Mouse (Mus musculus) hindbrain, postnatal 0 days (tissue): ENCODE data around the gene Acad8. TPM values are rescaled to one million over a fixed set of nuclear protein-coding genes. Genes with fewer than 3 reads are reported as not detected.

Experiments
- ATAC-seq: fragments of 200-750 bp; cut with Nextera tagmentation; 2 replicates; pipeline ENCODE4 v1.8.0; 2017; ENCODE audit warnings: mild to moderate bottlenecking, moderate TSS enrichment, moderate library complexity
- DNase-seq: peaks from one replicate; pipeline ENCODE4 v3.0.0-alpha.2; 2015; ENCODE audit warnings: low spot score
- H3K27ac ChIP-seq: fragments of 300-500 bp; sonication (generic); 2 replicates; pipeline ENCODE4 v1.5.1; 2014; ENCODE audit warnings: mild to moderate bottlenecking
- H3K27me3 ChIP-seq: fragments of 300-500 bp; sonication (generic); 2 replicates; pipeline ENCODE4 v1.6.1; 2014; ENCODE audit warnings: low read length, mixed read lengths; ENCODE audit not compliant: insufficient read depth
- H3K36me3 ChIP-seq: fragments of 300-500 bp; sonication (generic); 2 replicates; pipeline ENCODE4 v1.6.1; 2014; ENCODE audit warnings: low read length, mixed read lengths; ENCODE audit not compliant: insufficient read depth
- H3K4me1 ChIP-seq: fragments of 300-500 bp; sonication (generic); 2 replicates; pipeline ENCODE4 v1.6.1; 2014; ENCODE audit warnings: antibody characterized with exemption, low read length, mixed read lengths; ENCODE audit not compliant: insufficient read depth
- H3K4me2 ChIP-seq: fragments of 300-500 bp; sonication (generic); 2 replicates; pipeline ENCODE4 v1.6.1; 2014; ENCODE audit warnings: low read depth, mild to moderate bottlenecking, low read length, moderate library complexity, mixed read lengths
- H3K4me3 ChIP-seq: fragments of 300-500 bp; sonication (generic); 2 replicates; pipeline ENCODE4 v1.5.1; 2014; ENCODE audit warnings: low read length
- H3K9ac ChIP-seq: fragments of 300-500 bp; sonication (generic); replicated peaks from 2 replicates; pipeline ENCODE4 v1.6.1; 2014; ENCODE audit warnings: mild to moderate bottlenecking, low read length, moderate library complexity, mixed read lengths
- H3K9me3 ChIP-seq: fragments of 300-500 bp; sonication (generic); 2 replicates; pipeline ENCODE4 v1.6.1; 2016; ENCODE audit warnings: low read length, mixed read lengths
- CTCF ChIP-seq: IDR thresholded peaks from 2 replicates; pipeline ENCODE4 v1.5.1; 2016; ENCODE audit warnings: antibody characterized with exemption, control low read depth, low read depth
- WGBS: fragments of 180-500 bp; shearing (Covaris S2); extraction: QIAGEN DNeasy Blood & Tissue Kit; methylation state at CpG from one replicate; pipeline ENCODE4 v1.1.7; 2014; 5-methylcytosine and 5-hydroxymethylcytosine counted together
- polyA plus RNA-seq: library from polyadenylated mRNA; unstranded; fragments of >200 nt; fragmentation: Nextera tagmentation; extraction: Ambion mirVana; gene quantifications from 2 replicates; pipeline ENCODE4 v1.2.1, GENCODE M21; 2015
- total RNA-seq: library from RNA; depleted of rRNA; stranded (reverse); fragments of >200 nt; gene quantifications from 2 replicates; pipeline ENCODE4 v1.2.3, GENCODE M21; 2014

Acad8 gene
- total and polyA plus RNA-seq, 2 experiments from 2014 or later: 24.0 to 32.5 TPM

DNA sequence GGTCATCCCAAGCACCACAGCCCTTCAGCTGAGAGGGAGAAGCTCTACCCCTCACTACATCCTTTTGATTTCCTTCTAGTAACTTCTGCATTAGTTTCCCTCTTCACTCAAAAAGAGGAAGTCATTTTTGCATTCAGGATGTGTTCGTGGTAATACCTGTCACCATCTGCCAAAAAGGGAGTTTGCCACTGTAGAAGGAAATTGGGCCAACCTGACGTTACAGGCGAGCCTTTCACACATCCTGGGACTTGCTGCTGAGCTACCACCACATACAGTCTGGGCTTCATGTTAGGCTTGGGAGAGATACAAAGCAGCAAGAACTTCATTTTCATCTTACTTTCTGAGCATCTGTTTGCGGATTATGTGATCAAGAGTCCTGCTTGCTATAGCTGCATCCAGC is 24.3 kb upstream of the Acad8 start:
- Histone ChIP-seq H3K27ac (no peak overlapping the region), H3K4me2 (no peak overlapping the region), H3K4me3 (no peak overlapping the region), H3K27me3 (no peaks in the 10 kb centered on the region), H3K4me1 (peaks cover 21% of the 10 kb centered on the region), H3K36me3 (peaks cover 5% of the 10 kb centered on the region; the same call in 1 of the 2 replicates), H3K9ac (no peak overlapping the region), H3K9me3 (no peaks in the 10 kb centered on the region)
- ATAC-seq (no peak), DNase-seq (no peak)
- no peak for TF ChIP-seq CTCF
- WGBS: 89% methylated on average over 4 of the region's 4 CpGs

DNA sequence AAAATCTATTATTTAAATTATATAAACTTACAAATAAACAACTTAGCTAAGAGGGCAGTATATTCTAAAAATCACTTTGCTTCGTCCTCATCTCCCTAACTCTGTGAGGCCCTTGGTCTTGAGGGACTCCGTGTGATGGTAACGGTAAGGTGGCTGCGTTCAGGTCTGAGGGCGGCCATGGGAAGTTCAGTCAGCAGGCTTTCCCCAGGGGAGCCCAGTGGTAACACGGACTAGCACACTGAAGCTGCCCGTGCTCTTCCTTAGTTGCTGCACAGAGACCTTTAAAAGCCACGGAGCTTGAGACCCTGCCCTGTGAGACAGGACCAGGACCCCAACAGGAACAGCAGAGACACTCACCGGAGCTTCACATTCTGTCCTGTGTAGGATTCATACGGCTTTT is 19.6 kb upstream of the Acad8 start:
- DNase-seq: no peak
- Histone ChIP-seq H3K27ac (no peak overlapping the region), H3K4me2 (no peak overlapping the region), H3K4me3 (no peak overlapping the region), H3K9ac (no peak overlapping the region), H3K36me3 (peaks cover 41% of the 10 kb centered on the region), H3K9me3 (no peaks in the 10 kb centered on the region), H3K27me3 (no peaks in the 10 kb centered on the region), H3K4me1 (no peaks in the 10 kb centered on the region)
- WGBS: 93% methylated on average over 10 of the region's 10 CpGs
- no peak for ATAC-seq
- TF ChIP-seq CTCF: no peak

DNA sequence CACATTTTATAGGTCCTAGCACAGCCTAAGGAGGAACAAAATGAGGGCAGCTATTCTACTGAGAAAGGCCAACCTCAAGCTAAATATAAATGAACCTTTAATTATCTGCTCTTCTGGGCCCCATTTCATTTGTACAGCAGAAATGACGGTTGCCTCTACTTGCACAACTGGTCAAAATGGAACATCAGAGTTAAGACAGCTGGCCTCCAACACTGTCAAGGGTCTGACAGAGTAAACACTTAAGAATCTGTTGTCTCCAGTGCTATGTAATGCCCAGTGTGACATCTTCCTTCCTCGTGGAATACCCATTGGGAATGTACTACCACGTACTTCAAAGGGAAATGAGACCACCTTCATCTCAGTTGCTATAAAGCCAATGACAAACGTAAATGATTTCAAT is 12.2 kb upstream of the Acad8 start:
- no peak overlapping the region for H3K4me2 ChIP-seq
- peaks cover 74% of the 10 kb centered on the region for H3K36me3 ChIP-seq
- DNase-seq (no peak), ATAC-seq (no peak)
- no peaks in the 10 kb centered on the region for H3K27me3 ChIP-seq
- 84% methylated on average over 4 of the region's 4 CpGs for WGBS
- H3K9ac ChIP-seq: no peak overlapping the region
- no peak overlapping the region for H3K4me3 ChIP-seq
- TF ChIP-seq CTCF: no peak
- no peak overlapping the region for H3K27ac ChIP-seq
- no peaks in the 10 kb centered on the region for H3K9me3 ChIP-seq
- H3K4me1 ChIP-seq: no peaks in the 10 kb centered on the region

DNA sequence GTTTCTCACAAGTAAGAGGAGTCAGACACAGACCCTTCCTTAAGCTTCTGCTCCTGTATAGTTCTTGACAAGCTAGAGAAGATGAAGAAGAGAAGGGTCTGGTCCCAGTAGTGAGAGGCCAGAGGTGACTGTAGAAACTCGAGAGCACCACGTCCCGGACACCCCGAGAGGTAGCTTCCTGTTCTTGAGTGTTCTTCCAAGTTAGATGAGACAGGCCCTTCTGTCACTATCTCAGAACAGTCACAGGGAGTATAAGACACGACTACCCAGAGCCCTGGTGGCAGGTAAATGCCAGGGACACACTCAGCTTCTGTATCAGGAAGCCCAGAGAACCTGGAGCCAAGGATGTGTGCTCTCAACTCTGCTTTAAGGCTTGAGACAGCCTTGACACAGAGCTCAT is 9.9 kb upstream of the Acad8 start:
- Histone ChIP-seq H3K4me1 (no peaks in the 10 kb centered on the region), H3K4me3 (no peak overlapping the region), H3K27me3 (no peaks in the 10 kb centered on the region), H3K36me3 (peaks cover 75% of the 10 kb centered on the region), H3K4me2 (no peak overlapping the region), H3K27ac (no peak overlapping the region), H3K9me3 (no peaks in the 10 kb centered on the region), H3K9ac (no peak overlapping the region)
- no peak for DNase-seq
- no peak for ATAC-seq
- 87% methylated on average over 5 of the region's 5 CpGs for WGBS
- TF ChIP-seq CTCF: no peak

DNA sequence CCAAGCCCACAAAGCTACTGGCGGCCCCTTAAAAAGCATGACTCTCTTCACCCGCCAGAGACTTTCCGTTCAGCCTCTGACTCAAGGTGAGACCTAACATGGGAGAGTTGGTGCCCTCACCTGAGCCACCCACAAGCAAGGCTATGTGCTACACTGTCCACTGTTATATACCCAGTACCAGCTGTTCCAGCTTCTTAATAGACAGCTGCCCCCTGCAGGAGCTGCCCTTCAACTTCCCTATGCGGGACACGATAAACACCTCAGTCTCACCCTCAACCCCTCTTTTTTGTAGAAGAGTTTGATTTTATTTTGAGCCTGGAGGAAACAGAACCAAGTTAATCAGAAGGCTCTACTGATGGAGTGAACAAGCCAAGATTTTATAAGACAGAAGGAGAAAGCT is 7.5 kb upstream of the Acad8 start:
- no peak overlapping the region for H3K27ac ChIP-seq
- ATAC-seq (no peak), DNase-seq (no peak)
- H3K4me1 ChIP-seq: no peaks in the 10 kb centered on the region
- peaks cover 66% of the 10 kb centered on the region for H3K36me3 ChIP-seq
- H3K4me3 ChIP-seq: no peak overlapping the region
- no peak for TF ChIP-seq CTCF
- 90% methylated on average over 5 of the region's 5 CpGs for WGBS
- no peak overlapping the region for H3K4me2 ChIP-seq
- H3K9ac ChIP-seq: no peak overlapping the region
- H3K27me3 ChIP-seq: no peaks in the 10 kb centered on the region
- no peaks in the 10 kb centered on the region for H3K9me3 ChIP-seq

DNA sequence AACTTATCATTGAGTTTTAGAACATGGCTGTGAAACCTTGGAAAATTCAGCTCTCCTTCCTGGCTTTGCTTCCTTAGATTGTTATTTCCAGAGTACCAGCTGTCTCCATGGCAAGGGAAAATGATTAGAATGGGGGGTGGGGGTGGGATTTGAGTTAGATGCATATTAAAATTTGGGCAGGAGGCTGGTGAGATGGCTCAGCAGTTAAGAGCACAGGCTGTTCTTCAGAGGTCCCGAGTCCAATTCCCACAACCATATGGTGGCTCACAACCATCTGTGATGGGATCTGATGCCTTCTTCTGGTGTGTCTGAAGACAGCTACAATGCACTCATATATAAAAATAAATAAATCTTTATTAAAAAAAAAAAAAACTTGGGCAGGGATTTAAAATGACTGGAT is 6.6 kb upstream of the Acad8 start:
- Histone ChIP-seq H3K9ac (no peak overlapping the region), H3K4me2 (no peak overlapping the region), H3K4me1 (peaks cover 6% of the 10 kb centered on the region), H3K27me3 (no peaks in the 10 kb centered on the region), H3K4me3 (no peak overlapping the region), H3K36me3 (peaks cover 58% of the 10 kb centered on the region), H3K9me3 (no peaks in the 10 kb centered on the region), H3K27ac (peak overlapping the region; percentile 49; the same call in 1 of the 2 replicates)
- no peak for TF ChIP-seq CTCF
- WGBS: 44% methylated on average over 1 of the region's 1 CpGs
- ATAC-seq (no peak), DNase-seq (peak; percentile 20)

DNA sequence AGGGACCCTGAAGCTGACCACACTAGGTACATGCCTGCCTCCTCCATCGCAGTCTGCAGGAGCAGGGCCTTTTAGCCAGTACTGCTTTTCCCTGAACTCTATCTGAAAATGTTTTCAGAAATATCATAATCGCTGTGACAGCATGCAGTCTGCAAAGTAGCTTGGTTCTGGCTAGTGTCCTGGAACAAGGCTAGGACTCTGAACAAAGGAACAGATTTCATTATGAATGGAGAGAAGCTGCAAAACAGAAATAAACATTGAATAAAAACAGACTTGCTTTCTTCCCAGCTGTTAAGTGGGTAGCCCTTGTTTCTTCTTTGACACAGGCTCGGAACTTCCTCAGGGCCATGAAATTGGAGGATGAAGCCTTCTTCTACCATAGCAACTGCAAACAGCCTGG is 5.9 kb upstream of the Acad8 start:
- Histone ChIP-seq H3K9ac (no peak overlapping the region), H3K9me3 (no peaks in the 10 kb centered on the region), H3K27ac (peak overlapping the region; percentile 49; the same call in 1 of the 2 replicates), H3K27me3 (no peaks in the 10 kb centered on the region), H3K4me3 (no peak overlapping the region), H3K36me3 (peaks cover 53% of the 10 kb centered on the region), H3K4me2 (no peak overlapping the region), H3K4me1 (peaks cover 12% of the 10 kb centered on the region)
- DNase-seq (no peak), ATAC-seq (peak; percentile 8; the same call in 1 of the 2 replicates)
- TF ChIP-seq CTCF: no peak
- whole genome bisulfite sequencing: 68% methylated on average over 3 of the region's 3 CpGs
